Mouse (Mus musculus) hindbrain, embryonic 14.5 days (tissue): ENCODE results near the gene Elovl4. TPM values are rescaled to one million over a fixed set of nuclear protein-coding genes. Genes with fewer than 3 reads are reported as not detected.

Experiments
- ATAC-seq: fragments of 200-750 bp; cut with Nextera tagmentation; 2 replicates; pipeline ENCODE4 v1.8.0; 2017; ENCODE audit warnings: moderate number of reproducible peaks, mild to moderate bottlenecking, moderate TSS enrichment, moderate library complexity; ENCODE audit not compliant: low FRiP score
- DNase-seq: peaks from one replicate; pipeline ENCODE4 v3.0.0-alpha.2; 2015; ENCODE audit warnings: low spot score
- H3K27ac ChIP-seq: fragments of 300-500 bp; sonication (generic); 2 replicates; pipeline ENCODE4 v1.5.1; 2014; ENCODE audit warnings: mild to moderate bottlenecking, moderate library complexity
- H3K27me3 ChIP-seq: fragments of 300-500 bp; sonication (generic); 2 replicates; pipeline ENCODE4 v1.6.1; 2014; ENCODE audit warnings: mild to moderate bottlenecking, low read length, mixed read lengths; ENCODE audit not compliant: control insufficient read depth, insufficient read depth
- H3K36me3 ChIP-seq: fragments of 300-500 bp; sonication (generic); replicated peaks from 2 replicates; pipeline ENCODE4 v1.6.1; 2014; ENCODE audit not compliant: control insufficient read depth, insufficient read depth
- H3K4me1 ChIP-seq: fragments of 300-500 bp; sonication (generic); replicated peaks from 2 replicates; pipeline ENCODE4 v1.6.1; 2014; ENCODE audit warnings: antibody characterized with exemption, low read length, mixed read lengths; ENCODE audit not compliant: control insufficient read depth, insufficient read depth
- H3K4me2 ChIP-seq: fragments of 300-500 bp; sonication (generic); replicated peaks from 2 replicates; pipeline ENCODE4 v1.6.1; 2014; ENCODE audit warnings: mild to moderate bottlenecking, moderate library complexity
- H3K4me3 ChIP-seq: fragments of 300-500 bp; sonication (generic); replicated peaks from 2 replicates; pipeline ENCODE4 v1.5.1; 2014; ENCODE audit warnings: mild to moderate bottlenecking, low read length
- H3K9ac ChIP-seq: fragments of 300-500 bp; sonication (generic); 2 replicates; pipeline ENCODE4 v1.6.1; 2014
- H3K9me3 ChIP-seq: fragments of 300-500 bp; sonication (generic); 2 replicates; pipeline ENCODE4 v1.6.1; 2016; ENCODE audit warnings: low read length; ENCODE audit not compliant: control insufficient read depth
- WGBS: fragments of 180-500 bp; shearing (Covaris S2); extraction: QIAGEN DNeasy Blood & Tissue Kit; methylation state at CpG from one replicate; pipeline ENCODE4 v1.1.7; 2014; 5-methylcytosine and 5-hydroxymethylcytosine counted together
- polyA plus RNA-seq: library from polyadenylated mRNA; unstranded; fragments of >200 nt; fragmentation: Nextera tagmentation; extraction: Ambion mirVana; gene quantifications from 2 replicates; pipeline ENCODE4 v1.2.1, GENCODE M21; 2014

Gene Elovl4
- polyA plus RNA-seq, 1 experiment from 2014 or later = 112 TPM

DNA sequence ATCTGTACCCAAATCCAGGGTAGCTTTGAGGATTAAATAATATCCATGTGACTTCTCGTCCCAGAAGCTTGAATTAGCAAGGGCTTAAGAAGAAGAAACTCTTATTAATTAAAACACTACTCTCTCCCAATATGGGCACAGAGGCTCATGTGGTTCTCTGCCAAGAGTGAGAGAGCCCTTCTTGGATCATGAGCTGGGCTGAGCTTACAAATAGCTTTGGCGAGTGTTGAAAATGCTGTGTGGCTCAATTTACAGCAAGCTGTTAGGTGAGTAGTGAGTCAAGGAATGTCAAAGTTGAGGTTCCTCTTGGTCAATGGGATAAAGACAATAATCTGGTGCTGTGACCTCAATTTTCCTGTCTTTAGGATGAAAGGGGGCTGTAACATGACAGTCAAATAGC lies 74.2 kb downstream of the Elovl4 start:
- Histone ChIP-seq H3K36me3 (no peaks in the 10 kb centered on the region), H3K4me1 (0 out of 2 replicates have a peak, but pooled peaks cover 3% of the 10 kb centered on the region), H3K9me3 (no peaks in the 10 kb centered on the region), H3K27ac (no peak overlapping the region), H3K4me3 (no peak overlapping the region), H3K27me3 (no peaks in the 10 kb centered on the region), H3K9ac (no peak overlapping the region), H3K4me2 (no peak overlapping the region)
- no peak for ATAC-seq
- no peak for DNase-seq
- 82% methylated on average over 2 of the region's 2 CpGs for WGBS

DNA sequence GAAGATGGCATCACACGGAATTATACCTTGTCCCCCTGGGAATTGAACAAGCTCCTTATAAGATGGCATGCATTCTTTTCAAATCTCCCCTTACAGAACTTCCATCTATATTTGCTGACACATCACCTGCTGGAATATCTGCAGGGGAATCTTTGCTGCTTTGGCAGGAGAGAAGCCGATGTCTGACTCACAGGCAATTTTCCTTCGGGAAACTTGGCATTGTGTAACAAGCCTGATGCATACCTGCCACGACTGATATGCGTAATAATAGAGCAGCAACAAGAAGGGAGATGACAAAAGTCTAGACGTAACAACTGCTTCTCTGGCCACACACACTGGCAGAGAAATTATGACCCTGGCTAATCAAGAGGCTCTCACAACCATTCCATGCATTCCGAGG lies 75.2 kb downstream of the Elovl4 start:
- DNase-seq = no peak
- Histone ChIP-seq H3K27ac (no peak overlapping the region), H3K27me3 (no peaks in the 10 kb centered on the region), H3K36me3 (no peaks in the 10 kb centered on the region), H3K4me3 (no peak overlapping the region), H3K4me2 (no peak overlapping the region), H3K9me3 (no peaks in the 10 kb centered on the region), H3K9ac (no peak overlapping the region), H3K4me1 (peaks cover 9% of the 10 kb centered on the region; the same call in 1 of the 2 replicates)
- no peak for ATAC-seq
- WGBS = 62% methylated on average over 7 of the region's 7 CpGs

Other genes with a start within 250 kb of the Elovl4 start
- 4.6 and 5.6 TPM in 2 replicates for gene Ttk, start 28.4 kb upstream of the Elovl4 start, polyA plus RNA-seq
- 32.5 and 41.2 TPM in 2 replicates for gene Bckdhb, start 118.9 kb upstream of the Elovl4 start, polyA plus RNA-seq